Mouse (Mus musculus): ENCODE measurements around the gene Atp1b4. TPM values are rescaled to one million over a fixed set of nuclear protein-coding genes. Genes with fewer than 3 reads are reported as not detected.

Atp1b4 gene
- polyA plus RNA-seq, 1 experiment from 2014 or later = not detected

Other genes with a start within 250 kb of the Atp1b4 start
- gene Rhox10, start 249.7 kb upstream of the Atp1b4 start, polyA plus RNA-seq (2015; fragmentation: Nextera tagmentation; extraction: Ambion mirVana) = not detected in 2 replicates
- gene Rhox11, start 231.0 kb upstream of the Atp1b4 start, polyA plus RNA-seq (2015; fragmentation: Nextera tagmentation; extraction: Ambion mirVana) = not detected in 2 replicates
- gene Rhox12, start 205.3 kb upstream of the Atp1b4 start, polyA plus RNA-seq (2015; fragmentation: Nextera tagmentation; extraction: Ambion mirVana) = not detected in 2 replicates
- gene Rhox13, start 195.0 kb upstream of the Atp1b4 start, polyA plus RNA-seq (2015; fragmentation: Nextera tagmentation; extraction: Ambion mirVana) = not detected in 2 replicates
- gene Zbtb33, start 126.4 kb upstream of the Atp1b4 start, polyA plus RNA-seq (2015; fragmentation: Nextera tagmentation; extraction: Ambion mirVana) = 4.0 and 4.7 TPM in 2 replicates
- 37.1 and 39.0 TPM in 2 replicates for gene Tmem255a, start 63.7 kb upstream of the Atp1b4 start, polyA plus RNA-seq (2015; fragmentation: Nextera tagmentation; extraction: Ambion mirVana)
- 63.3 and 64.3 TPM in 2 replicates for gene Lamp2, start 140.3 kb downstream of the Atp1b4 start, polyA plus RNA-seq (2015; fragmentation: Nextera tagmentation; extraction: Ambion mirVana)

Data from hindbrain, embryonic 15.5 days (tissue).